Mouse (Mus musculus) forebrain, embryonic 16.5 days (tissue): ENCODE data around the gene Hist2h2ac. TPM values are rescaled to one million over a fixed set of nuclear protein-coding genes. Genes with fewer than 3 reads are reported as not detected.
A peak's percentile ranks its signal among the peaks of the same experiment; 100 is the strongest.
"Not testable (repeated sequence)": the region's sequence is repeated elsewhere in the genome, so short reads cannot be mapped to it uniquely, and the experiment has no call there.

Source experiments
- ATAC-seq: fragments of 200-750 bp; cut with Nextera tagmentation; 2 replicates; pipeline ENCODE4 v1.8.0; 2017; ENCODE audit warnings: mild to moderate bottlenecking, moderate library complexity
- H3K27ac ChIP-seq: fragments of 300-500 bp; sonication (generic); 2 replicates; pipeline ENCODE4 v1.5.1; 2014; ENCODE audit warnings: low read length, control low read depth
- H3K27me3 ChIP-seq: fragments of 300-500 bp; sonication (generic); replicated peaks from 2 replicates; pipeline ENCODE4 v1.6.1; 2014; ENCODE audit warnings: low read length; ENCODE audit not compliant: control insufficient read depth, insufficient read depth
- H3K36me3 ChIP-seq: fragments of 300-500 bp; sonication (generic); 2 replicates; pipeline ENCODE4 v1.6.1; 2014; ENCODE audit not compliant: control insufficient read depth, insufficient read depth
- H3K4me1 ChIP-seq: fragments of 300-500 bp; sonication (generic); replicated peaks from 2 replicates; pipeline ENCODE4 v1.6.1; 2014; ENCODE audit warnings: low read length; ENCODE audit not compliant: control insufficient read depth, insufficient read depth
- H3K4me2 ChIP-seq: fragments of 300-500 bp; sonication (generic); 2 replicates; pipeline ENCODE4 v1.6.1; 2014; ENCODE audit warnings: mild to moderate bottlenecking, low read length, control low read depth
- H3K4me3 ChIP-seq: fragments of 300-500 bp; sonication (generic); replicated peaks from 2 replicates; pipeline ENCODE4 v1.5.1; 2014; ENCODE audit warnings: mild to moderate bottlenecking, low read length, control low read depth
- H3K9ac ChIP-seq: fragments of 300-500 bp; sonication (generic); replicated peaks from 2 replicates; pipeline ENCODE4 v1.6.1; 2014; ENCODE audit warnings: low read depth, low read length, control low read depth
- H3K9me3 ChIP-seq: fragments of 300-500 bp; sonication (generic); 2 replicates; pipeline ENCODE4 v1.6.1; 2016; ENCODE audit warnings: low read length; ENCODE audit not compliant: control insufficient read depth
- WGBS: fragments of 180-500 bp; shearing (Covaris S2); extraction: QIAGEN DNeasy Blood & Tissue Kit; methylation state at CpG from one replicate; pipeline ENCODE4 v1.1.7; 2014; 5-methylcytosine and 5-hydroxymethylcytosine counted together
- polyA plus RNA-seq: library from polyadenylated mRNA; unstranded; fragments of >200 nt; fragmentation: Nextera tagmentation; extraction: Ambion mirVana; gene quantifications from 2 replicates; pipeline ENCODE4 v1.2.1, GENCODE M21; 2015

The Hist2h2ac gene
- polyA plus RNA-seq, result 2.1 and 3.3 TPM in 2 replicates

DNA sequence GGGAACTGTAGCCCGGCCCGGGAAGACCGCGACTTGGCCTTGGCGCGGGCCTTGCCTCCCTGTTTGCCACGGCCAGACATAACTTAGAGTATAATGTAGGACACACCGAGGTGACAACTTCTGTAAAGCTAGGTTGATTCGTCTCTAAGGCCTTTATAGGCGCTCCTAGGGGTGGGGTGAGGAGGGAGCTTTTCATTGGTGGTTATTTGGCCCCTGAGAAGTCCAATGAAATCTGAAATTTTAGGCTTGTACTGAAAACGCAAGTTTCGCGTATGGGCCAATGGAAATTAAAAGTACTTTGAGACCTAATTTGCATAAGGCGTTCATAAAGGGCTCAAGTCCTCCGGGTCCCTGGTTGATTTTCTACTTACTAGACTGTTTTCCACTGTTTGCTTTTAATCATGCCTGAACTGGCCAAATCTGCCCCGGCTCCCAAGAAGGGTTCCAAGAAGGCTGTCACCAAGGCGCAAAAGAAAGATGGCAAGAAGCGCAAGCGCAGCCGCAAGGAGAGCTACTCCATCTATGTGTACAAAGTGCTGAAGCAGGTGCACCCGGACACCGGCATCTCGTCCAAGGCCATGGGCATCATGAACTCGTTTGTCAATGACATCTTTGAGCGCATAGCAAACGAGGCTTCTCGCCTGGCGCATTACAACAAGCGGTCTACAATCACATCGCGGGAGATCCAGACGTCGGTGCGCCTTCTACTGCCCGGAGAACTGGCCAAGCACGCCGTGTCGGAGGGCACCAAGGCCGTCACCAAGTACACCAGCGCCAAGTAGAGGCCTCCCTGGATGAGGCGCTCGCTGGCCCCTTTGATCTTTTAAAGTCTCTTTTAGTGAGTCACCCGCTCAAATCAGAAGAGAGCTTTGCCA is at the start of gene Hist2h2ac, which contains the start of gene Hist2h2be:
TSS of gene Hist2h2ac (minus strand) at position 116 of the 875 bp plus-strand sequence.
TSS of gene Hist2h2be (plus strand) at position 355 of the 875 bp plus-strand sequence.
- Histone ChIP-seq H3K27ac (peak within 1 kb of the TSS; percentile 98), H3K27me3 (no peaks in the 10 kb centered on the region), H3K4me3 (peak within 1 kb of the TSS; percentile 72), H3K9ac (peak within 1 kb of the TSS; percentile 76), H3K9me3 (no peaks in the 10 kb centered on the region), H3K36me3 (no peaks in the 10 kb centered on the region), H3K4me2 (peak within 1 kb of the TSS; percentile 86), H3K4me1 (peaks cover 23% of the 10 kb centered on the region)
- ATAC-seq, result peak; percentile 80
- under 1% methylated on average over 43 of the region's 43 CpGs for WGBS

- Histone ChIP-seq H3K36me3 (no peaks in the 10 kb centered on the region), H3K9me3 (no peaks in the 10 kb centered on the region), H3K4me3 (peak within 1 kb of the TSS; percentile 61), H3K27ac (peak within 1 kb of the TSS; percentile 99), H3K4me1 (peaks cover 10% of the 10 kb centered on the region), H3K27me3 (no peaks in the 10 kb centered on the region), H3K9ac (peak within 1 kb of the TSS; percentile 78), H3K4me2 (peak within 1 kb of the TSS; percentile 88)
- WGBS, result under 1% methylated on average over 45 of the region's 45 CpGs
- ATAC-seq, result peak; percentile 96
These were observed 49.1 kb upstream of the Hist2h2ac start, which contains the start of gene Hist2h2bb for GRCm38 (mm10) chr3:96269511-96270474. Hist2h2bb (plus strand) TSS chr3:96269752.

- not testable (repeated sequence) for H3K9me3 ChIP-seq, H3K36me3 ChIP-seq, H3K27me3 ChIP-seq
- 0% methylated on average over 11 of the region's 44 CpGs for WGBS
- Histone ChIP-seq H3K9ac (peak overlapping the region; percentile 60), H3K4me2 (peak overlapping the region; percentile 75), H3K4me1 (peaks cover 18% of the 10 kb centered on the region), H3K27ac (peak overlapping the region; percentile 99), H3K4me3 (peak overlapping the region; percentile 61)
- ATAC-seq, result peak; percentile 18
These were observed 48.2 kb upstream of the Hist2h2ac start for GRCm38 (mm10) chr3:96268776-96269378.

- 12% methylated on average over 30 of the region's 30 CpGs for WGBS
- Histone ChIP-seq H3K9ac (peak within 1 kb of the TSS; percentile 60), H3K4me1 (peaks cover 20% of the 10 kb centered on the region), H3K9me3 (no peaks in the 10 kb centered on the region), H3K36me3 (no peaks in the 10 kb centered on the region), H3K4me2 (peak within 1 kb of the TSS; percentile 88), H3K4me3 (peak within 1 kb of the TSS; percentile 61), H3K27me3 (no peaks in the 10 kb centered on the region), H3K27ac (peak within 1 kb of the TSS; percentile 99)
- peak; percentile 63 for ATAC-seq
These were observed 47.5 kb upstream of the Hist2h2ac start, which contains the start of gene Hist2h3b for GRCm38 (mm10) chr3:96268051-96268775. Hist2h3b (plus strand) TSS chr3:96268654.

DNA sequence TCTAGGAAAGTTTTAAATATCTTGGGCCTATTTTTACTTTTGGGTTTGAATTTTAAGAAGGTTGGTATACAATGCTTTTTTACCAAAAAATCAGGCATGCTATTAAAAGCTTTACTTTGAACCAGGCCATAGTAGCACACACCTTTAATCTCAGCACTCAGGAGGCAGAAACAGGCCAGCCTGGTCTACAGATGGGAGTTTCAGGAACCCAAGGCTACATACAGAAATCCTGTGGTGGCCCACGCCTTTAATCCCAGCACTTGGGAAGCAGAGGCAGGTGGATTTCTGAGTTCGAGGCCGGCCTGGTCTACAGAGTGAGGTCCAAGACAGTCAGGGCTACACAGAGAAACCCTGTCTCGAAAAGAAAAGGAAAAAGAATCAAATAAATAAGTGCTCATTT is 46.9 kb upstream of the Hist2h2ac start:
- Histone ChIP-seq H3K9me3 (no peaks in the 10 kb centered on the region), H3K4me3 (no peak overlapping the region), H3K36me3 (no peaks in the 10 kb centered on the region), H3K27me3 (no peaks in the 10 kb centered on the region), H3K4me2 (no peak overlapping the region; the same call in 1 of the 2 replicates), H3K4me1 (peaks cover 20% of the 10 kb centered on the region), H3K27ac (peak overlapping the region; percentile 82), H3K9ac (no peak overlapping the region)
- WGBS, result 68% methylated on average over 4 of the region's 4 CpGs
- no peak for ATAC-seq

- WGBS, result 93% methylated on average over 8 of the region's 8 CpGs
- Histone ChIP-seq H3K4me2 (no peak overlapping the region), H3K27ac (no peak overlapping the region), H3K4me3 (no peak overlapping the region), H3K9ac (no peak overlapping the region), H3K36me3 (no peaks in the 10 kb centered on the region), H3K4me1 (peaks cover 27% of the 10 kb centered on the region), H3K9me3 (no peaks in the 10 kb centered on the region), H3K27me3 (no peaks in the 10 kb centered on the region)
- no peak for ATAC-seq
These were observed 45.5 kb upstream of the Hist2h2ac start for GRCm38 (mm10) chr3:96266132-96266710.

DNA sequence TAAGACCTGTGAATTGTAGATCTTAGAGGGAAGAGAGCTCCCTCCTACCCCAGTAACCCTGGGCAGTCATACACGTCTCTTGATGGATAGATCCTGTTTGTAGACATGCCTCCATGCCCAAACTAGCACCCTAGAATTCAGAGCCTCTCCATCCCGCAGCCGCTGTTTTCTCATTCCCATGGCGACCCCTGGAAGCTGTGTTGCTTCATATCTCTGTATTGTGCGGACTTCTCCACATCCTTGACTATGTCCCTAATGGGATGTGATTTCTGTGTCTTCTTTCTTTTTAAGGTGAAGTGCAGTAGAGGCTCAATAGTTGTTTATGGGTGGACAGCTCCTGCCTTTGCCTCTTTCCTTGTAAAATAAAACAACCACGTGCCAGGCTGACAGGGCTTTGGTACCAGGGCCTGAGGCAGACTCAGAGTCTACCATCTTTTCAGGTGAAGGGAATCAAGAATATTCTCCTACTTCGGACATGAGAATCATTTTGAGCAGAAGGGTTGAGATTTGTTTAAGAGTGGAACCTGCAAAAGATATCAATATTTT is 43.8 kb upstream of the Hist2h2ac start:
- 61% methylated on average over 7 of the region's 7 CpGs for WGBS
- no peaks in the 10 kb centered on the region for H3K27me3 ChIP-seq
- ATAC-seq, result no peak
- peak overlapping the region; percentile 85 for H3K4me2 ChIP-seq
- no peaks in the 10 kb centered on the region for H3K36me3 ChIP-seq
- H3K4me3 ChIP-seq, result no peak overlapping the region; the same call in 1 of the 2 replicates
- H3K4me1 ChIP-seq, result peaks cover 27% of the 10 kb centered on the region
- no peak overlapping the region for H3K9ac ChIP-seq
- H3K9me3 ChIP-seq, result no peaks in the 10 kb centered on the region
- peak overlapping the region; percentile 98 for H3K27ac ChIP-seq
